Mouse (Mus musculus) bone marrow, adult 2 months (tissue): ENCODE results near the gene Rnaseh2c.

Experiments used
- CTCF ChIP-seq: fragments of 200-500 bp; IDR thresholded peaks from 2 replicates; pipeline ENCODE4 v1.5.1; 2011; ENCODE audit warnings: low read length, control low read depth; ENCODE audit not compliant: control insufficient read depth, insufficient read depth
- POLR2A ChIP-seq: fragments of 200-500 bp; IDR thresholded peaks from 2 replicates; pipeline ENCODE4 v1.6.1; 2011; ENCODE audit warnings: low read depth, mild to moderate bottlenecking, control low read depth, low read length, borderline replicate concordance; ENCODE audit not compliant: control insufficient read depth

DNA sequence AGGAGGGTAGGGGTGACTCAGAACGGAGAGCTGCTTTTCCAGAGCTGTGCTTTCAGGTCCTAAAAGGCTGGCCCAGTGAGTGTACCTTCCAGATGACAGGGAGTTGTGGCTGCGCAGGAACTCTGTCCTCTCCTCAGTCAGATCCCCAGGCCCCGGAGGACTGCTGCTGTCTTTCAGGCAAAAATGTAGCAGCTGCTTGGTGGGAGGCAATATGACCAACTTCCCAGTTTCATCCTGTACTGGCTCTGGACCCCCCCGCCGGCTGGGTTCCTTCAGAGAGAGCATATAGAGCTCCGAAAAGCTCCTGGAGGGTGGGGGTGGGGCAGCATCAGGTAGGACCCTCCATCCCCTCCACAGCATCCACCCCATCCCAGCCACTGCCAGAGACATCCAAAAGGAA, 50.9 kb downstream of the Rnaseh2c start:
- no peak for TF ChIP-seq POLR2A
- no peak for TF ChIP-seq CTCF
